Mouse (Mus musculus): Measurements from ENCODE around the gene Per2. TPM values are rescaled to one million over a fixed set of nuclear protein-coding genes. Genes with fewer than 3 reads are reported as not detected.

Per2 gene
- polyA plus RNA-seq, 1 experiment from 2014 or later, result 7.9 TPM

DNA sequence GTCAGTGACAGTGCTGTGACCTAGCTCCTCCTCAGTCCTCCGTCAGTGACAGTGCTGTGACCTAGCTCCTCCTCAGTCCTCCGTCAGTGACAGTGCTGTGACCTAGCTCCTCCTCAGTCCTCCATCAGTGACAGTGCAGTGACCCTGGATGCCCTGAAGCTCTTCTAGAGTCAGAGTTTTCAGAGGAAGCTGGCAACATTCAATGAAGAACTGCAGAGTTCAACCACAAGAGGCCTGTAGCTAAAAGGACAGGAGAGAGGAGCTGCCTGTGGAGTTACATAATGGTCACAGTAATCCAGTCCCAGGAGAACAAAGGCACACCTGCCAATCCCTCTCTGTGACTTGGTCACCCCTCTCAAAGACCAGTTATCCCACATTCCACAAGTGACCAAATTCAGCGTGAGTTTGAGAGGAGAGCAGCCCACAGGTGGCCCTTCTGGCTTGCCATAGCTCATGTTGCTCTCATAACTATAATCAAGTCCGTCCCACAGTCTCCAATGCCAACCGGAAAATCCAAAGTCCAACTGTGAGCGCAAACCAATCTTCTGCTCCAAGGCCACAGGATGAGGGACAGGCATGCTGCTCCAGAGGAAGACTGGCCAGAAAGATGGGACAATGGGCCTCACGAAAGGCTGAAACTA, 16.7 kb downstream of the Per2 start:
- WGBS, result 78% methylated on average over 7 of the region's 7 CpGs
- Histone ChIP-seq H3K27ac (peak overlapping the region; percentile 62; the same call in 1 of the 2 replicates), H3K9ac (no peak overlapping the region), H3K4me2 (replicated peaks) (peak overlapping the region; percentile 47), H3K4me1 (replicated peaks) (0 out of 2 replicates have a peak, but pooled peaks cover 6% of the 10 kb centered on the region), H3K36me3 (peaks cover 21% of the 10 kb centered on the region), H3K27me3 (replicated peaks) (no peaks in the 10 kb centered on the region), H3K4me3 (replicated peaks) (no peak overlapping the region; the same call in 1 of the 2 replicates), H3K9me3 (no peaks in the 10 kb centered on the region)
- ATAC-seq, result peak; percentile 86

DNA sequence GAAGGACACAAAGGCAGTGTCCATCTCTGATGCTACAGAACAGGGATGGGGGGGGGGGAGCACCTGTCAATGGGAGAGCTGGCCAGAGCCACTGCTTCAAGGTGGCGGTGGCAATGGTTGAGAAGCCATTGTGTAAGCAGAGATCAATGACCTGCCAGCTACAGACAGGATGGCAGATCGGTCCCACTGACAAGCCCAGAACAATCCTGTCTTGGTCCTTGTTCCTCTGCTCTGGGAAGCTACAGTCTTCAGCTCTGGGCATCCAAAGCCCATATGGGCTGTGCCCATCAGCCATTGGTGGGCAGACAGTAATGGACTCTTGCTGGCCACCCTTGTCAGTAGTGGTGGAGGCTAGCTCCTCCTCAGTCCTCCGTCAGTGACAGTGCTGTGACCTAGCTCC, 17.3 kb downstream of the Per2 start:
- no peak overlapping the region for H3K9ac ChIP-seq
- no peaks in the 10 kb centered on the region for H3K27me3 ChIP-seq (replicated peaks)
- ATAC-seq, result no peak
- no peak overlapping the region for H3K27ac ChIP-seq
- no peak overlapping the region for H3K4me3 ChIP-seq (replicated peaks)
- H3K4me1 ChIP-seq (replicated peaks), result peaks cover 8% of the 10 kb centered on the region
- no peaks in the 10 kb centered on the region for H3K9me3 ChIP-seq
- WGBS, result 89% methylated on average over 3 of the region's 3 CpGs
- H3K4me2 ChIP-seq (replicated peaks), result no peak overlapping the region
- peaks cover 18% of the 10 kb centered on the region for H3K36me3 ChIP-seq

DNA sequence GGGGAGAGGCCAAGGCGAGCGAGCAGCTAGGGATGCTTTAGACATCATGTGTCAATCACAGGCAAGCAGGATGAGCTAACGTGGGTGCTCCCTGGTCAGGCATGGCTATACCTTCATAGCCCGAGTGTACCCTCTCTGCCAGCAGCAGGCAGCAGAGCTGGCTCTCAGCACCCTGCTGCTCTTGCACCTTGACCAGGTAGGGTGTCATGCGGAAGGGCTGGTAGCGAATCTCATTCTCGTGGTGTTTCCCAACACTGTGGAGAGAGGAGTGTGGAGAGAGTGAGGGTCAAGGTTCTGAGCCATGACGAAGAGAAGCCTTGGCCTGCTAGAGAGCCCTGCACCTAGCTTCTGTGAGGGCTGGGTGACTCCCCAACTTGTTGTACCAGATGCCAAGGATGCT, 19.3 kb downstream of the Per2 start:
- Histone ChIP-seq H3K27me3 (replicated peaks) (no peaks in the 10 kb centered on the region), H3K9ac (no peak overlapping the region), H3K4me1 (replicated peaks) (peaks cover 18% of the 10 kb centered on the region), H3K4me3 (replicated peaks) (no peak overlapping the region), H3K36me3 (peaks cover 20% of the 10 kb centered on the region), H3K27ac (no peak overlapping the region), H3K4me2 (replicated peaks) (no peak overlapping the region), H3K9me3 (no peaks in the 10 kb centered on the region)
- 91% methylated on average over 8 of the region's 8 CpGs for whole genome bisulfite sequencing
- ATAC-seq, result no peak

DNA sequence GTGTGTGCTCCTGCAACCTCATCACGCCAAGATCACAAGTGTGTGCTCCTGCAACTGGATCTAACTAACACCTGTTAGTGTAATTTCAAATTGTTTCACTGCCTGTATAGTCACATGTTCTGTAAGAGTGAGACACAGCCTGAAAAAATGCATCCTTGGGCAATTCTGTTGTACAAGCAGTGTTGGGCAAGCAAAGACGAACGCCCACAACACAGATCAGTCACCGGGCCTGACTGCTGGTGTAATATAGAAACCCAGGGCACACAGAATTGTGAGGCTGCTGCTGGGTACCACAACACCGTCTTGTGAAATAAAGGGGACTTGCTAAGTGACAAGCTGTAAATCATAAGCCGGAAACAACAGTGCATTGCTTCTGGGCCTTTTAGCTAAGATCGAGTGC, 21.6 kb downstream of the Per2 start:
- H3K36me3 ChIP-seq, result peaks cover 21% of the 10 kb centered on the region
- H3K4me2 ChIP-seq (replicated peaks), result no peak overlapping the region
- no peak for ATAC-seq
- no peak overlapping the region for H3K4me3 ChIP-seq (replicated peaks)
- no peaks in the 10 kb centered on the region for H3K9me3 ChIP-seq
- WGBS, result 85% methylated on average over 7 of the region's 7 CpGs
- H3K27me3 ChIP-seq (replicated peaks), result no peaks in the 10 kb centered on the region
- H3K9ac ChIP-seq, result no peak overlapping the region
- H3K4me1 ChIP-seq (replicated peaks), result peaks cover 15% of the 10 kb centered on the region
- no peak overlapping the region for H3K27ac ChIP-seq

DNA sequence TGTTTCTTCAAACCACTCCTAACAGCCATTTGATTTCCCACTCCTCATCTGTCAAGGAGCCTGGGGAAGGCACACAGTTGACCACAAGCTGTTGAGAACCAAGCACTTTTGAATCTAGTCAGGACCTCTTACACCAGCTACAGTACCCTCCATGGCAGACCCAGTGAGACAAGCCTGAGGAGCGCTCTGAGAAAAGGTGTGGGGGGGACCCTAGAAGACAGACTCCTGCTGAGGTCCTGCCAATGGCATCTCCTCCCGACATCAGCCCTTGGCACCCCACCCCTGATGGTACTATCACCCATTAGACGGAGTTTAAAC, 22.1 kb downstream of the Per2 start:
- no peak overlapping the region for H3K4me3 ChIP-seq (replicated peaks)
- H3K27ac ChIP-seq, result 0 out of 2 replicates have a peak overlapping the region, but pooled peaks have one; percentile 73
- peaks cover 15% of the 10 kb centered on the region for H3K4me1 ChIP-seq (replicated peaks)
- no peaks in the 10 kb centered on the region for H3K27me3 ChIP-seq (replicated peaks)
- peaks cover 21% of the 10 kb centered on the region for H3K36me3 ChIP-seq
- H3K4me2 ChIP-seq (replicated peaks), result no peak overlapping the region
- no peak for ATAC-seq
- no peaks in the 10 kb centered on the region for H3K9me3 ChIP-seq
- 91% methylated on average over 3 of the region's 3 CpGs for WGBS
- no peak overlapping the region for H3K9ac ChIP-seq

DNA sequence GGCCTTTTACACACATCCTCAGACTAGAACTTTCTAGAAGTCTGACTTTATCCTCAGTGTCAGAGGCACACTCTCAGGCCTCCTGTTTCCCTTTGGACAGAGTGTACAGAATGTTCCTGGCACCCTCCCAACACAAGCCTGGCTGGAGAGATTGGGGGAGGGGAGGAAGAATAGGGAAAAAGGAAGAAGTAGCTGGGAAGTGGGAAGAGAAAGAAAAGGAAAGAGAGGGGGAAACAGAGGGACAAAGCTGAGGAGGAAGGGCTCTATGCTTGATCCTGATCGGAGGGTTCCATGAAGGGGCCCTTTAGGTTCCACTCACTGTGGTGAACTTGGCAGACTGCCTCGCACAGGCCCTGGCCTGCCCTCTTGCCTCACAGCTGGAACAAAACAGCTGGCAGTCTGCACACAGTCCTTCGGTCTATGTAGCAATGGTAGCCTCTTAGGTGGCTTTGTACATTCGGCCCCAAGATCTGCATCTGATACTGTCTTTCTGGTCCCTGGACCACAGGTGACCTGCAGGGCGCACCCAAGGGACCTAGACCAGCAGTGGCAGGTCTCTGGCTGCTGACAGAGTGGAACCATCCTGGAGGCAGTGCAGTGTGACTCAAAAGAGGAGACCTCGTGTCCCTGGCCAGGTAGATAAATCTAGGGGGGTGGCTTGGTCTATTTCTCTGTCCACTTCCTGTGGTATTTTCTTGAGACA, 22.6 kb downstream of the Per2 start:
- Histone ChIP-seq H3K4me1 (replicated peaks) (peaks cover 15% of the 10 kb centered on the region), H3K4me2 (replicated peaks) (no peak overlapping the region), H3K36me3 (peaks cover 21% of the 10 kb centered on the region), H3K4me3 (replicated peaks) (no peak overlapping the region), H3K27me3 (replicated peaks) (no peaks in the 10 kb centered on the region), H3K9me3 (no peaks in the 10 kb centered on the region), H3K27ac (peak overlapping the region; percentile 73), H3K9ac (no peak overlapping the region)
- ATAC-seq, result peak; percentile 79
- 54% methylated on average over 6 of the region's 6 CpGs for WGBS

DNA sequence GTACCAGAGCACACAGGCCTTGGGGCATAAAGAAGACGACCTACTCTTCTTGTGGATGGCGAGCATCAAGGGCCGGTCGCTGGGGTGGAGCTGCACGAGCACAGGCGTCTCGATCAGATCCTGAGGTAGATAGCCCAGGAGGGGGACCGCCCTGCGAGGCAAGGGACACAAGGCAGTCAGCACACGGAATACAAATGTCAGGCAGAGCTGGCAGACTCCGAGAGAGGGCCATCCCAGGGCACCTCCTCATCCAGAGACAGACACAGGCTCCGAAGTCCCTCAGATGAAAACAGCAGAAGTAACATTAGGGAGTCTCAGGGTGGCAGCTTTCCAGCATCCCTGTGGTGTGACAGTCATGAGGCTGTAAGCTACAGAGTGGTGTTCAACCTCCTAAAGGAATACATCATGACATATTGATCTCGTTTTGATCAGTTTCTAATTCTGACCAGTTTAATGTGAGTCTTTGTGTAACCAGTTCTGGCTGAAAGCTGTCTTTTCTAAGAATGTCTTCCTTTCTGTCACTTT, 23.5 kb downstream of the Per2 start:
- Histone ChIP-seq H3K4me1 (replicated peaks) (peaks cover 15% of the 10 kb centered on the region), H3K27me3 (replicated peaks) (no peaks in the 10 kb centered on the region), H3K9ac (no peak overlapping the region), H3K4me2 (replicated peaks) (no peak overlapping the region), H3K27ac (peak overlapping the region; percentile 73), H3K36me3 (peaks cover 21% of the 10 kb centered on the region), H3K9me3 (no peaks in the 10 kb centered on the region), H3K4me3 (replicated peaks) (no peak overlapping the region)
- WGBS, result 91% methylated on average over 13 of the region's 13 CpGs
- no peak for ATAC-seq

DNA sequence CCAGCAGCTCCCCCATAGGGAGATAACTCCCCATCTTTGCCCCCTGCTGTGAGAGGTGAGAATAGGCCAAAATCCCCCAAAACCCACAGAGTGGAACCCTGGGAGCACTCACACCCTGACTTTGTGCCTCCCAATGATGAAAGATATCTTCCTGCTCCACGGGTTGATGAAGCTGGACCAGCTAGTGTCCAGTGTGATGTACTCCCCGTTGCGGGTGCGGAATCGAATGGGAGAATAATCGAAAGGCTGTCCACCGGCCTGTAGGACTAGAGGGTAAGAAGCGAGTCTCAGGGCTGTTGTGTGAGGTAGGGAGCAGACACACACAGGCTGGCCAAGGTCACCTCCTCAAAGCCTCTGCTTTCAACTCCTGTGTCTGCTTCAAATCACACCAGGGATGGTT, 24.2 kb downstream of the Per2 start:
- Histone ChIP-seq H3K4me2 (replicated peaks) (no peak overlapping the region), H3K27me3 (replicated peaks) (no peaks in the 10 kb centered on the region), H3K27ac (no peak overlapping the region), H3K9me3 (no peaks in the 10 kb centered on the region), H3K4me3 (replicated peaks) (no peak overlapping the region), H3K4me1 (replicated peaks) (peaks cover 15% of the 10 kb centered on the region), H3K36me3 (peaks cover 18% of the 10 kb centered on the region), H3K9ac (no peak overlapping the region)
- 95% methylated on average over 8 of the region's 8 CpGs for WGBS
- ATAC-seq, result no peak

DNA sequence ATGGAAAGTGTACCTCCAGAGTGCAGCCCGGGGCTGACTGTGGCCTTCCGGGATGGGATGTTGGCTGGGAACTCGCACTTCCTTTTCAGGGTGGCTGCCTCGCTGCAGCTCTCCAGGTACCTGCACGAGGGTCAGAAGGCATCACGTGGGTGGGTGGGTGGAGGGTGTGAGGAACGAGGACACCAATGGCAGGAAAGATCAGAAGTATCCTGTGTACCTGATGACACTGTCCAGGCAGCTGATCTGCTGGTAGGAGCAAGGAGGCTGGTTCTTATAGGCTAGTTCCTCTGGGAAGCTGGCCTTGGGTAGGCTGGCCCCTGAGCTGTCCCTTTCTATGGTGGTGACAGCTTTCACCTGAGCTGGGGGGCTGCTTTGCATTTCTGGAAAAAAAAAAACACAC, 28.4 kb downstream of the Per2 start:
- H3K36me3 ChIP-seq, result peaks cover 23% of the 10 kb centered on the region; the same call in 1 of the 2 replicates
- no peak for ATAC-seq
- H3K4me2 ChIP-seq (replicated peaks), result no peak overlapping the region
- no peak overlapping the region for H3K27ac ChIP-seq
- H3K9ac ChIP-seq, result no peak overlapping the region
- no peak overlapping the region for H3K4me3 ChIP-seq (replicated peaks)
- H3K27me3 ChIP-seq (replicated peaks), result no peaks in the 10 kb centered on the region
- 0 out of 2 replicates have a peak, but pooled peaks cover 2% of the 10 kb centered on the region for H3K4me1 ChIP-seq (replicated peaks)
- no peaks in the 10 kb centered on the region for H3K9me3 ChIP-seq
- 73% methylated on average over 7 of the region's 7 CpGs for WGBS

DNA sequence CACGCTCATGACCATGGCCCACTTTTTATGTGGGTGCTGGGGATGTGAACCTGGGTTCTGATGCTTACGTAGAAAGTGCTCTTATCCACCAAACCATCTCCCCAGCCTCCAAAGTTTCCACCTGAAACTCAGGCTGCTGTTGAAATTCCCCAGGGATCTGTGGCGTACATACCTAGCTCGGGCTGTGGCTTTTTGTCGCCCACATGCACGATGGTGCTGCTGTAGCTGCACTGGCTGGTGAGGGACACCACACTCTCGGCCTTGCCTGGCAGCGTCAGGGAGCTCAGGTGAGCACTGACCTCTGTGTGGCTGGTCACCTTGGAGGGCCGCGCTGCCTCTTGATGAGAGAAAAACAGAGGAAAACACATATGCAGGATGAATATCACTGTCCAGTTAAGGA, 29.9 kb downstream of the Per2 start:
- Histone ChIP-seq H3K9me3 (no peaks in the 10 kb centered on the region), H3K27ac (no peak overlapping the region), H3K4me3 (replicated peaks) (no peak overlapping the region), H3K4me2 (replicated peaks) (no peak overlapping the region), H3K9ac (no peak overlapping the region), H3K27me3 (replicated peaks) (no peaks in the 10 kb centered on the region), H3K4me1 (replicated peaks) (no peaks in the 10 kb centered on the region), H3K36me3 (0 out of 2 replicates have a peak, but pooled peaks cover 25% of the 10 kb centered on the region)
- WGBS, result 92% methylated on average over 10 of the region's 10 CpGs
- ATAC-seq, result 0 out of 2 replicates have a peak, but pooled peaks have one; percentile 9

DNA sequence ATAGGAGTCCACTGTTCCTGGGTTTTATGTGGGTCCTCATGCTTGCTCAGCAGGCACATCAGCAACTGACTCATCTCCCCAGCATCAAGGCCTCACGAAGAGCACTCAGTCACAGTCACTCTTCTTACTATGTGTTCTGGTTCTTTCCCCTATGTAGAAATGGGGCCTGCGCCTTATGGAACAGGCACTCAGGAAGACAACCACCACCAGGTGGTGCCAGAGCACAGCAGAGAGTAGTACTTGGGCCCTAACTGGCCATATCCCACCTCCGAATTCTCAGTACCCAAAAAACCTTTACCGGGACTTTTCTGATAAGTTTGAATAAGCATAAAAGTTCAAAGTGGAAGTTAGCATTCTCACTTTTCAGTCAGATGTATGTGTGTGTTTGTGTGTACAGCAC, 30.5 kb downstream of the Per2 start:
- ATAC-seq, result peak; percentile 80
- 33% methylated on average over 4 of the region's 4 CpGs for WGBS

DNA sequence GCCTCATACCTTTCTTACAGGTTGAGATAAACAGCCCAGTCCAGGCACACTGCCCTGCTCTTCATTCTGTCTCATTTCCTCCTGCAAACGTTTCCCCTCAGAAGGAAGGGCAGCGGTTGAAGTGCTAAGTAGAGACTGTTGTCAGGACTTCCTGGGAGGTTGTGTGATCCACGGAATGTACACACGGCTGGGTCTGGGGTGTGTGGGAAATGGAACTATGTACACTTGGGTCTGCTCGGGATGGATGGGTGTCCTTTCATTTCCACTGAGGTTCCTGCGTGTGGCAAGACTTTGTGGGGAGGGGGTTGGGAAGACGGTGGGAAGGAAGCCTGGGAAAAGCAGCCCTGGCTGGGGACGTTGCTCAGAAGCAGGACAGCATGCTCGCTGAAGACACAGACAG, 32.7 kb downstream of the Per2 start:
- no peak for ATAC-seq
- 73% methylated on average over 9 of the region's 9 CpGs for WGBS
- Histone ChIP-seq H3K4me2 (replicated peaks) (no peak overlapping the region), H3K9ac (no peak overlapping the region), H3K27ac (no peak overlapping the region), H3K9me3 (no peaks in the 10 kb centered on the region), H3K4me3 (replicated peaks) (no peak overlapping the region), H3K27me3 (replicated peaks) (no peaks in the 10 kb centered on the region), H3K36me3 (peaks cover 27% of the 10 kb centered on the region; the same call in 1 of the 2 replicates), H3K4me1 (replicated peaks) (no peaks in the 10 kb centered on the region)

More for the DNA sequence above, 30.5 kb downstream of the Per2 start:
- Histone ChIP-seq H3K27ac (no peak overlapping the region), H3K36me3 (peaks cover 28% of the 10 kb centered on the region; the same call in 1 of the 2 replicates), H3K4me3 (replicated peaks) (no peak overlapping the region), H3K4me2 (replicated peaks) (no peak overlapping the region), H3K4me1 (replicated peaks) (no peaks in the 10 kb centered on the region), H3K9ac (no peak overlapping the region), H3K27me3 (replicated peaks) (no peaks in the 10 kb centered on the region), H3K9me3 (no peaks in the 10 kb centered on the region)

All from intestine, embryonic 15.5 days (tissue).